Mouse (Mus musculus): ENCODE measurements around the gene Cttn.

GRCm38 (mm10) chr7:144470545-144471059 is at the start of gene Cttn:
- TF ChIP-seq CTCF (IDR thresholded peaks at IDR 0.05; ENCODE audit: low read depth, low read length) (no peak), POLR2A (IDR thresholded peaks at IDR 0.05; ENCODE audit: borderline replicate concordance, low read depth, low read length) (no peak)
